Mouse (Mus musculus) 416B (cell line): ENCODE results near the gene Zfp579.

Experiments used
- DNase-seq: peaks from one replicate; pipeline ENCODE4 v3.0.0; 2011; ENCODE audit warnings: low read depth

Zfp579 gene

GRCm38 (mm10) chr7:4996003-4996895 lies at the start of gene Zfp579:
Gene Zfp579 (minus strand): TSS chr7:4996158.
- DNase-seq: peak; percentile 94

GRCm38 (mm10) chr7:5044981-5045380 lies 49.0 kb upstream of the Zfp579 start:
- peak; percentile 79 for DNase-seq

GRCm38 (mm10) chr7:5038940-5039339 lies 43.0 kb upstream of the Zfp579 start:
- DNase-seq: peak; percentile 51

- DNase-seq: peak; percentile 94
Measured at GRCm38 (mm10) chr7:5038109-5038732, 42.3 kb upstream of the Zfp579 start, which contains the start of gene Zfp784. Gene Zfp784 (minus strand): TSS chr7:5038446.

- no peak for DNase-seq
Measured at GRCm38 (mm10) chr7:5037467-5037866, 41.5 kb upstream of the Zfp579 start.

- DNase-seq: no peak
Measured at GRCm38 (mm10) chr7:5037026-5037425, 41.1 kb upstream of the Zfp579 start.

- no peak for DNase-seq
Measured at GRCm38 (mm10) chr7:5036136-5036535, 40.2 kb upstream of the Zfp579 start.

GRCm38 (mm10) chr7:5035628-5036027 lies 39.7 kb upstream of the Zfp579 start:
- DNase-seq: no peak

GRCm38 (mm10) chr7:5033818-5034217 lies 37.9 kb upstream of the Zfp579 start, which contains the start of gene 4632433K11Rik:
Gene 4632433K11Rik (plus strand): TSS chr7:5034118.
- no peak for DNase-seq

GRCm38 (mm10) chr7:5031496-5031895 lies 35.5 kb upstream of the Zfp579 start:
- DNase-seq: no peak

GRCm38 (mm10) chr7:5030554-5031275 lies 34.8 kb upstream of the Zfp579 start:
- DNase-seq: no peak

- DNase-seq: no peak
Measured at GRCm38 (mm10) chr7:5029946-5030345, 34.0 kb upstream of the Zfp579 start.

- DNase-seq: no peak
Measured at GRCm38 (mm10) chr7:5029543-5029942, 33.6 kb upstream of the Zfp579 start.

GRCm38 (mm10) chr7:5021197-5021596 lies 25.2 kb upstream of the Zfp579 start:
- DNase-seq: no peak

GRCm38 (mm10) chr7:5020685-5021084 lies 24.7 kb upstream of the Zfp579 start:
- DNase-seq: peak; percentile 53

- peak; percentile 99 for DNase-seq
Measured at GRCm38 (mm10) chr7:5020000-5020681, 24.2 kb upstream of the Zfp579 start, which contains the start of the genes Zfp865 and Ccdc106. Gene Zfp865 (plus strand): TSS chr7:5020376. Gene Ccdc106 (plus strand): TSS chr7:5020553.

GRCm38 (mm10) chr7:5019576-5019975 lies 23.6 kb upstream of the Zfp579 start:
- DNase-seq: peak; percentile 29

- no peak for DNase-seq
Measured at GRCm38 (mm10) chr7:5017931-5018330, 22.0 kb upstream of the Zfp579 start.

- no peak for DNase-seq
Measured at GRCm38 (mm10) chr7:5017352-5017751, 21.4 kb upstream of the Zfp579 start.

- DNase-seq: peak; percentile 32
Measured at GRCm38 (mm10) chr7:5016920-5017319, 21.0 kb upstream of the Zfp579 start.

GRCm38 (mm10) chr7:5016057-5016456 lies 20.1 kb upstream of the Zfp579 start:
- no peak for DNase-seq
